Mouse (Mus musculus) kidney, postnatal 10 days (tissue): ENCODE data around the gene Ttc16.

ENCODE experiments used
- DNase-seq: peaks from one replicate; pipeline ENCODE4 v3.0.0; 2021; ENCODE audit warnings: mixed read lengths

Ttc16 gene

GRCm38 (mm10) chr2:32779131-32779530 is 3.7 kb upstream of the Ttc16 start:
- peak; percentile 85 for DNase-seq

DNA sequence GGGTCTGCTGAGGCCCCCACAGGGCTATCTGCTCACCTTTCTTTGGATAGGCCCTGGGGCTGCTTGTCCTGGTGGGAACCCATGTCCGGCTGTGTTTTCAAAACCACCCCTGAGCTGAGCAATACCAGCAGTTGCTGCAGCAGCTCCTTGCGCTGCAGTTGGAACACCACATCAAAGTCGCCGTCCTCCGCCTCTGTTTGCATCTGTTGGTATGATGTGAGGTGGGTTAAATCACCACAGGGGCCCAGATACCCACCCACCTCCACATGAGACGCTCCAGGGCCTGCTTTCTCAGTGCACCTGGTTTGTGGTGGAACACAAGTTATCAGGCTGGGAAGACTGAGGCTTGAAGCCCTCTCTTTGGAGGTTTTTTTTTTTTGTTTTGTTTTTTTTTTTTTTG is 2.6 kb upstream of the Ttc16 start:
- no peak for DNase-seq

GRCm38 (mm10) chr2:32776192-32776591 is 759 bp upstream of the Ttc16 start:
- no peak for DNase-seq

DNA sequence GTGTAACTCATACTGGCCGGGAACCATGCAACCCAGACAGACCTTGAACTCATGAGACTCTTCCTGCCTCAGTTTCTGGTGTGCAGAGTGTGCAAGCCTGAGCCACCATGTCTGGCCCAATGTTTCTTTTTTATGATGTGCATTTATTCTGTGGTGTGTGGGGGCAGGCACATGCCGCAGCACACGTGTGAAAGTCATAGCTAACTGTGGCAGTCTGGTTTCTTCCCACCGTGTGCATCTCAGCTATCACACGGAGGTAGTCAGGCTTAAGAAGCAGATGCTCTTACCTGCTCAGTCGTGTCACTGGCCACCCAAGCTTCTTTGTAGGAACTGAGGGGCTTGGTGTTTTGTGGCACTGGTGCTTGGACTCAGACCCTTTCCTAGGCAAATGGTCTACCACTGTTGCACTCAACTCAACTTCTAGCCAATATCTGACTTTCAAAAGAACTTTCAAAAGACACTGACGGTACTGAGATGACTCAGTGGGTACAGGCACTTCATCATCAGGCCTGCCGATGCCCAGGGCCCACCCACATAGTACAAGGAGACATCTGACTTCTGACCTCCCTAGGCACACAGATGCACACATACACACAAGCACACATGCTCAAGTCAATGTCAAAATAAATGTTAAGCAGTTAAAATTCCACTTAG is 2.7 kb downstream of the Ttc16 start:
- no peak for DNase-seq

DNA sequence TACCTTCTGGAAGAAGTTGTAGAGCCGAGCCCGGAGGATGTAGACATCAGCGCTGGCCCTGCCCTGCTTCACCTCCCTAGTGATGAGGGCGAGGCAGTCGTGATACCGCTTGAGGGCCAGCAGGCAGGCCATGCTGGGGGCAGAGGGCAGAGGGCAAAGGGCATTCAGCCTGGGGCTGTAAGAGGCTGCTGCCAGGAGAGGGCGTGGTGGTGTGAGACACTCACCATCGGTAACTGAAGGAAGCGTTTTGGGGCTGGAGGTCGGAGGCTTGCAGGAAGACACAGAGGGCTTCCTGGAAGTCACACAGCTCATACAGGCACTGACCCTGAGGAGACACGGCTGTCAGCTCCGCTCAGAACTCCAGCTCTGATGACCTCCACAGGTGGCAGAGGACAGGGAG is 3.5 kb downstream of the Ttc16 start:
- DNase-seq = peak; percentile 51

DNA sequence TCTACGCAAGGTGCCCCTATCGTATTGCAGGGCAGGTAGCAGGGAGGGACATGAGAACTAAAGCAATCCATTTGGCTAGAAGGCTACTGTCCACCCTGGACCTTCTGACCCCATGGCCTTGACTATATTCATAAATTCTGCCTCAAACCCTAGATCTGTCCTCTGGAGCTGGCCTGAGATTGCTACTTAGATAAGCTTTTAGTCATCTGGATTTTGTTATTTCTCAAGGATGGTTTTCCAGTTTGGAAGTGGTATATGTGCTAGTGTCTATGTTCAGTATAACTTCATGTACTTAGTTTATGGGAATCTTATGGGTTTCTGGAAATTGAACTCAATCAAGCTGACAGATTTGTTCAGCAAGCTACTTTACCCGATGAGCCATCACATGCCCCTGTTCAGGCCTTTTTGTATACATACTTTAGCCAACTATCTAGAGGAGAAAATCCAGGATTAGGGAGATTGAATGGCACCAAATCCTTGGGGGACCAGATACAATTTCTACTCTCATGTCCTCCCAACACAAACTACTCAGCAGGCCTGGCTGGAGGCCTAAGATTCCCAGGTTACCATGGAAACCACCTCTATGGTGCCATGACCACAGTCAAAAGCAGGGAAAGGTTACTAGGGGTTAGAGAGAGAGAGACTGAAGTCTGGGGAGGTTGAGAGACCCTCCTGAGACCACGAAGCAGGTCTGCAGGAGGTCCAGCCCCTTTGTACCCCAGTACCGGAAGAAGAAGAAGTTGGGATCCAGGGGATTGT is 5.9 kb downstream of the Ttc16 start:
- no peak for DNase-seq

DNA sequence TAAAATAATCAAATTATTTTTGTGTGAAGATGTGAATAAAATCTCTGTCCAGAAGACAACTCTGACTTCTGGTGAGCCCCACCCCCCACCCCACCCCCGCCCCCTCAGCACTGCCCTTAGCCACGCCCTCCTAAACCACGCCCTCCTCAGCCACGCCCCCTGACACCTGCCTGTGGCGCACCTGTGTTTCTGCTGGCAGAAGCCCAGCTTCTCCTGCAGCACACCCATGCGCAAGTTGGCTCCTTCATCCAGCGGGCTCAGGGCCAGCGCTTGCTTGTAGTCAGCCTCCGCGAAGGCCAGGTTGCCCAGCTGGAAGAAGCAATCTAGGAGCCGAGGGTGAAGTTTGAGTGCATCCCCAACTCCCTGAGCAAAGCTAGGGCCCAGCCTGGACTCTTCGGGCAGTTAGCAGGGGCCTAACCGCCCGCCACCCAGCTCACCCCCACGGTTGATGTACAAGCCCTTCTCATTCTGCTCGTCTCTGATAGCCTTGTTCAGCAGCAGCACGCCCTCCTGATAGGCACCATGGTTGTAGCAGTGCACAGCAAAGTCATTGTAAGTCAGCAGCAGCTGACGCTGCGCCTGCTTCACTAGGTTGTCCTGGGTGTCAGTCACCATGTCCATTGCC is 6.7 kb downstream of the Ttc16 start:
- peak; percentile 69 for DNase-seq

- DNase-seq = peak; percentile 55
Measured at GRCm38 (mm10) chr2:32767241-32767640, 8.2 kb downstream of the Ttc16 start.

DNA sequence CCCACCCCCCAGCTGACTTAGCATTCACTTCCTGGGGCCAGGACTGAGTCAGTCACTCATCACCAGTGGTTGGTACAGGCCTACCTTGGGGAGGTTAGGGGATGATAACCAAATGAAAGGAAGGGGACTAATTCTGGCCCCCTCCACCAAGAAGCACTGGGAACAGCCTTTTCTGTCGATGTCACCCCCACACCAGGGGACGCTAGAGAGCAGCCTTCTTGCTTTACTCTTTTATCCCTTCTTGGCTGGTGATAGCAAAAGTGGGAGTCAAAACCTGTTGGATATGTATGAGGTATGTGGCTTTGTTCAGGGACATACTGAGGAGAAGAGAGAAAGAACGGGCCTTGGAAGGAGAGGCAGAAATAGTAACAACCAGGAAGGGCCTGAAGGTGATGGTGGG is 12.1 kb downstream of the Ttc16 start:
- no peak for DNase-seq

DNA sequence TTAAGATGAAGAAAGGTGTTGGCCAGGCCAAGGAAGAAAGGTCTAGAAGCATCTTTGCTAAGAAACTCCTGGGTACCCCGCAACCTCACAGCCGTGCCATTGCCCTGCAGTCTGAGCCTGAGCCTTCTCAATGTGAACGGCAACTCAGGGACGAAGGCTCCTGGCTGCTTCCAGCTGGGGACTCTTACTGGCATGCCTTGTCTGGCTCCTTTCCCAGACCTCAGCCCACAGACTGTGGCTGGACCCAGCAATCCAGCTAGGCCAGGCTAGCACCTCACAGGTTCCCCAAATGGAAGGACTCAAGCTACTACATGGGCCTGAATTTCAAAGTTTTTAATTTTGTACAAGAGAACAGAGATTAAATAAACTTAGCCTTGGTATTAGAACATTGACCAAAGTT is 13.6 kb downstream of the Ttc16 start:
- DNase-seq = no peak

- DNase-seq = no peak
Measured at GRCm38 (mm10) chr2:32761361-32761760, 14.1 kb downstream of the Ttc16 start.

- no peak for DNase-seq
Measured at GRCm38 (mm10) chr2:32759001-32759400, 16.4 kb downstream of the Ttc16 start.

DNA sequence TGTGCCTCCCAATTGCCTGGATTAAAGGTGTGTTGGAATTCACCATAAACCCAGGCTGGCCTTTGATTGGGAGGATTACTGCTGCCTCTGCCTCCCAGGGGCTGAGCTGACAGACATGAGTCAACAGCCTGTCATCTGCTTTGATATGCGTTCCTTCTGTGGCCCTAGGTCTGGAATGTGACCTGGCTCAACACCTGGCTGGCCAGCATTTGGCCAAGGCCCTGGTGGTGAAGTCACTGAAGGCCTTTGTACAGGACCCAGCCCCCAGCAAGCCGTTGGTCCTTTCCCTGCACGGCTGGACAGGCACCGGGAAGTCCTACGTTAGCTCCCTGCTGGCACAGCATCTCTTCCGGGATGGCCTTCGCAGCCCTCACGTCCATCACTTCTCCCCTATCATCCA is 16.9 kb downstream of the Ttc16 start:
- peak; percentile 44 for DNase-seq

DNA sequence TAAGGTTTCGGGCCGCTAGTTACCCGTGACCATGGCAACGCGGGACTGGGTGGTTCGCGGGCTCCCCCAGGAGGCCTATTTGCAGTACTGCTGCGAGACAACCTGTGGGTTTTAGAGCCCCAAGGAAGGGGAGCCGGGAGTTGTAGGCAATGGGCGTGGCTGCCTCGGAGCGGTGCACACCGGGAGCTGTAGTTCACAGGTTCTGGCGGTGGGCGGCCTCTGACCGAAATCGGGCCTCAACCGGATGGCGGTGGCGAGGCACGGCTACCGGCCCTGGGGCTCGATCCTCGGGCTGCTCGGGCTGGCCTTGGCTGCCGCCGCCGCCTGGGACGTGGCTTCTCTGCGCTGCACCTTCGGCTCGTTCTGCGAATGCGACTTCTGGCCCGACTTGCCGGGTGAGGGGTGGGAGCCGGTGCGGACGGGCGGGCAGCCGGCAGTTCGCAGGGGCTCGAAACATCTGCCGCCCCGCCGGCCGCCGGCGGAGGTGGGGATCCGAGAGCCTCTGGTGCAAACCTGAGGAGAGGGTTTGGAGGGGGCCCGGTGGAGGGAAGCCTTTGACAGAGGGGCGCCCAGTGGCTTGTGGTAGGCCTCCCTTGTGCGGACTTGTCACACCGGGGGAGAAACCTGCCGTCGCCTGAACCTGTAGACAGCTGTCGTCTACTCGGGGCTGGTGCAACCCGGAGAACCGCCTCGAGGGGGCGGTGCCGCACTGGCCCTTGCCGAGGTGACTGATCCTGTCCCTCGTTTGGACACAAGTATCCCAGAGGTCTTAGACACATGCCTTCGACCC is 18.2 kb downstream of the Ttc16 start, which contains the start of gene Tor2a:
Gene Tor2a (plus strand): TSS at position 179 of the 790 bp plus-strand sequence.
- DNase-seq = peak; percentile 98

- DNase-seq = no peak
Measured at GRCm38 (mm10) chr2:32756674-32757055, 18.8 kb downstream of the Ttc16 start.

DNA sequence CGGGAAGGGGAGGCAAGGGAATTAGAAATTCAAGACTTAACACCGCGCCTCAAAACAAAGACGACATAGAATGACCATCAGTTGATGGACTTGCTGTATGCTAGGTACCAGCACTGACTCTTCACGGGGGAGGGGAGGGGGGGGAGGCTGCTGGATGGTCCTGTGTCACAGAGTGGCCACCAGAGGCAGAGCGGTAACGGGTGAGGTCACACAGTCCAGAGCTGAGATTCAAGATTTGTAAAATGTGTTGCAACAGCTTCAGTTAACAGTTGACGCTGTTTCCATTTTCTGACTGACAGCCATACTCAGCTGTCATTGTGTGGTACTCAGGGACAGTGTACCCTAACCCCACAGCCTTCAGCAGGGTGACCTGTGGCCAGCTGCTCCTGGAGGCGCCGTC is 23.3 kb downstream of the Ttc16 start:
- DNase-seq = no peak

DNA sequence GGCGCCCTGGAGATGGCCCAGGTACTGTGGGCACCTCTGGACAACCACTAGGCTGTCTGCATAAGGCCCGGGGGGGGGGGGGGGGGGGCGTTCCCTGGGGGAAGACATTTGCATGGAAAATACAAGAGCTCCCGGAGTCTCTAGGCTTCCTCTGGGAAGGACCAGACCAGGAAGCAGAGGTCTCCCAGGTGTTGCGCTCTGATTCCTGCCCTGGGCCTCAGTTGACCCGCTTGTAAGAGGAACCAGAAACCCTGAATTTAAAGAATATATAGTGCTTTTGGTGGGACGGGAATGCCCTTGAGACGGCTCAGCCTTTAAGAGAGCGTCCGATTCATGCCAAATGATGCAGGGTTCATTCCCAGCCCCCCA is 23.8 kb downstream of the Ttc16 start:
- no peak for DNase-seq

DNA sequence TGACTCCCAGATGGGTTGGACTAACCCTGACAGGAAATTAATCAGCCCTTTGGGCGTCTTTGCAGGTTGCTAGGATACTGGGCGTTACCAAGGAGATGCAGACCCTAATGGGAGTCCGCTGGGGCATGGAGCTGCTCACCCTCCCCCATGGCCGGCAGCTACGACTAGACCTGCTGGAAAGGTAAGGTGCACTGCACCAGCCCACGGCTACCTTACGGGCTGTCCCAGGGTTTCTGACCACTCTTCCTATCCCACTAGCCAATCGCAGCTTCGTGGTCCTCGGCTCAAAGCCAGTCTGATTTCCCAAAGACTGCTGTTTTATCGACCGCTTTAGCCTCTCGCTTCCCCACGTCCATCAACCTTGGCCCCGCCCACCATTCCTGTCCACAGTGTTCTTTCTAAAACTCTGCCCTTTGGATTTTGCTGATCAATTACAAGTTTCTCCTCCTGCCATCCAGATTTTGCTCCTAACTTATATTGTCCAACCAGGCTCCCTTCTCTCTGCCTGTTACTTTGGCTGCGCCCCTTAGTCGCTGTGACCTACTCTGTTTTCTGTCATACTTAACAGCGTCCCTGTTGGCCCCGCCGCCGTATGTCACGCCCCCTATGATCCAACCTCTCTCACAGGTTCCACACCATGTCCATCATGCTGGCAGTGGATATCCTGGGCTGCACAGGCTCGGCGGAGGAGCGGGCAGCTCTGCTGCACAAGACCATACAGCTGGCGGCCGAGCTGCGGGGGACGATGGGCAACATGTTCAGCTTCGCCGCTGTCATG is 24.4 kb downstream of the Ttc16 start:
- peak; percentile 83 for DNase-seq

GRCm38 (mm10) chr2:32750199-32750598 is 25.2 kb downstream of the Ttc16 start:
- no peak for DNase-seq

- DNase-seq = no peak
Measured at GRCm38 (mm10) chr2:32749082-32749481, 26.4 kb downstream of the Ttc16 start.

DNA sequence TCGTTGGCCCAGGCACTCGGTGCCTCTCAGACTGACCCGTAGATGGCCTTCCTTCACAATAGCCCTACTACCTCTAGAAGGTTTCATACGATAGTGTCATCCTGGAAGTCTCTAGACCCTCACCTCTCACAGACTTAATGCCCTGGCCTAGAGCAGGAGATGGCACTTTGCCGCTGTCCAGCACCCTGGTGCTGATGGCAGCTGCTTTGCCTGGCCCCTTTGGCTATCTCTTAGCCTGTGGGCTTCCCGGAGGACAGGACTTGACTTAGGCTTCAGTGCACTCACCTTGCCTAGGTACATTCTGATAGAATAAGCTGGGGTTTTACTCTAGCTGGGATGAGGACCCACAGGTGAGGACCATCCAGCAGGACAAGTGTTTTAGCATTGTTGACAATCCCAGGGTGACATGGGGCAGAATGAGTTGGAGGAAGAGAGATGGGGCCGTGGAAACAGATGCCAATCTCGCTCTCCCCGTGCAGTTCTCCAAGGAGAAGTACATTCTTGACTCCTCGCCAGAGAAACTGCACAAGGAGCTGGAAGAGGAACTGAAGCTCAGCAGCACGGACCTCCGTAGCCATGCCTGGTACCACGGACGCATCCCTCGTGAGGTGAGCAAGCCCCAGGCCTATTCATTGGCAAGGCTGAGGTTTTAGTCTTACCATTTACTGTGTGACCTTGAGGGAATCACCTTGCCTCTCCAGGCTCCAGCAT is 31.0 kb downstream of the Ttc16 start:
- no peak for DNase-seq

DNA sequence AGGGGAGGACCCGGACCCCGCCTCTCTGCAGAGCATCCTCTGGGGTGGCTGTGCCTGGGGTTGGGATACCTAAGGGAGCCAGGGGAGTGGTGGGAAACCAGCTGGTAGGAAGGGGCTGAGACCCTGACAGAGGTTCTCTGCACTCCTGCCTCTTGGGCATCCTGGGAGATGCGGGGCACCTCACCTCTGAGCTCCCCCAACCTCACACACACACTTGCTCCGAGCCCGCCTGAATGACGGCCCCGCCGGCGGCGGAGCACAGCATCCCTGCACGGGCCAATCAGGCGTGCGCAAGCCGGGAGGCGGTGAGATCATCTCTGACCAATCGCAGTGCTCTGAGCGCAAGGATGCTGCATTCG is 33.3 kb downstream of the Ttc16 start:
- no peak for DNase-seq
